Mouse (Mus musculus): Measurements from ENCODE around the gene Arl14ep. TPM values are rescaled to one million over a fixed set of nuclear protein-coding genes. Genes with fewer than 3 reads are reported as not detected.

The Arl14ep gene
- polyA plus RNA-seq, 1 experiment from 2014 or later, result 20.7 TPM

GRCm38 (mm10) chr2:106959380-106959779, 14.8 kb downstream of the Arl14ep start:
- DNase-seq (ENCODE audit: low spot score) (no peak), ATAC-seq (no peak)
- no peak for TF ChIP-seq EP300 (IDR thresholded peaks at IDR 0.05)
- no peak for TF ChIP-seq CTCF (IDR thresholded peaks at IDR 0.05)
- H3K9ac ChIP-seq (replicated peaks; ENCODE audit: low read depth), result no peak overlapping the region
- 81% methylated on average over 5 of the region's 5 CpGs for WGBS
- H3K36me3 ChIP-seq (ENCODE audit: insufficient read depth, low read length), result peaks cover 6% of the 10 kb centered on the region; the same call in 1 of the 2 replicates
- H3K4me1 ChIP-seq (ENCODE audit: insufficient read depth, low read depth, low read length), result no peaks in the 10 kb centered on the region
- H3K9me3 ChIP-seq (ENCODE audit: low read length), result no peaks in the 10 kb centered on the region
- H3K27ac ChIP-seq (ENCODE audit: low read length), result no peak overlapping the region
- H3K4me2 ChIP-seq (replicated peaks; ENCODE audit: low read depth, low read length), result no peak overlapping the region
- H3K27me3 ChIP-seq (replicated peaks; ENCODE audit: insufficient read depth, low read length), result no peaks in the 10 kb centered on the region
- no peak overlapping the region for H3K4me3 ChIP-seq (ENCODE audit: low read depth, low read length)

GRCm38 (mm10) chr2:106958916-106959315, 15.3 kb downstream of the Arl14ep start:
- no peaks in the 10 kb centered on the region for H3K27me3 ChIP-seq (replicated peaks; ENCODE audit: insufficient read depth, low read length)
- no peak overlapping the region for H3K27ac ChIP-seq (ENCODE audit: low read length)
- 76% methylated on average over 6 of the region's 6 CpGs for WGBS
- peaks cover 6% of the 10 kb centered on the region; the same call in 1 of the 2 replicates for H3K36me3 ChIP-seq (ENCODE audit: insufficient read depth, low read length)
- H3K9ac ChIP-seq (replicated peaks; ENCODE audit: low read depth), result no peak overlapping the region
- no peak overlapping the region for H3K4me2 ChIP-seq (replicated peaks; ENCODE audit: low read depth, low read length)
- no peak for ATAC-seq
- DNase-seq (ENCODE audit: low spot score), result no peak
- H3K4me1 ChIP-seq (ENCODE audit: insufficient read depth, low read depth, low read length), result no peaks in the 10 kb centered on the region
- TF ChIP-seq CTCF (IDR thresholded peaks at IDR 0.05), result no peak
- no peak for TF ChIP-seq EP300 (IDR thresholded peaks at IDR 0.05)
- H3K9me3 ChIP-seq (ENCODE audit: low read length), result no peaks in the 10 kb centered on the region
- no peak overlapping the region for H3K4me3 ChIP-seq (ENCODE audit: low read depth, low read length)

- TF ChIP-seq EP300 (IDR thresholded peaks at IDR 0.05) (no peak), CTCF (IDR thresholded peaks at IDR 0.05) (no peak)
- Histone ChIP-seq H3K9me3 (ENCODE audit: low read length) (no peaks in the 10 kb centered on the region), H3K4me2 (replicated peaks; ENCODE audit: low read depth, low read length) (no peak overlapping the region), H3K27me3 (replicated peaks; ENCODE audit: insufficient read depth, low read length) (no peaks in the 10 kb centered on the region), H3K36me3 (ENCODE audit: insufficient read depth, low read length) (no peaks in the 10 kb centered on the region), H3K4me3 (ENCODE audit: low read depth, low read length) (no peak overlapping the region), H3K27ac (ENCODE audit: low read length) (no peak overlapping the region), H3K4me1 (ENCODE audit: insufficient read depth, low read depth, low read length) (no peaks in the 10 kb centered on the region), H3K9ac (replicated peaks; ENCODE audit: low read depth) (no peak overlapping the region)
- WGBS, result 64% methylated on average over 6 of the region's 6 CpGs
- DNase-seq (ENCODE audit: low spot score) (no peak), ATAC-seq (no peak)
Measured at GRCm38 (mm10) chr2:106956146-106956545, 18.1 kb downstream of the Arl14ep start.

GRCm38 (mm10) chr2:106955621-106956020, 18.6 kb downstream of the Arl14ep start:
- TF ChIP-seq EP300 (IDR thresholded peaks at IDR 0.05) (no peak), CTCF (IDR thresholded peaks at IDR 0.05) (peak; percentile 90)
- no peaks in the 10 kb centered on the region for H3K27me3 ChIP-seq (replicated peaks; ENCODE audit: insufficient read depth, low read length)
- no peak overlapping the region for H3K4me3 ChIP-seq (ENCODE audit: low read depth, low read length)
- 10% methylated on average over 10 of the region's 10 CpGs for WGBS
- no peak overlapping the region for H3K4me2 ChIP-seq (replicated peaks; ENCODE audit: low read depth, low read length)
- no peaks in the 10 kb centered on the region for H3K36me3 ChIP-seq (ENCODE audit: insufficient read depth, low read length)
- peak; percentile 81 for DNase-seq (ENCODE audit: low spot score)
- no peak overlapping the region for H3K27ac ChIP-seq (ENCODE audit: low read length)
- no peak for ATAC-seq
- H3K9ac ChIP-seq (replicated peaks; ENCODE audit: low read depth), result no peak overlapping the region
- no peaks in the 10 kb centered on the region for H3K9me3 ChIP-seq (ENCODE audit: low read length)
- no peaks in the 10 kb centered on the region for H3K4me1 ChIP-seq (ENCODE audit: insufficient read depth, low read depth, low read length)

GRCm38 (mm10) chr2:106954975-106955374, 19.2 kb downstream of the Arl14ep start:
- TF ChIP-seq CTCF (IDR thresholded peaks at IDR 0.05), result no peak
- TF ChIP-seq EP300 (IDR thresholded peaks at IDR 0.05), result no peak
- Histone ChIP-seq H3K36me3 (ENCODE audit: insufficient read depth, low read length) (no peaks in the 10 kb centered on the region), H3K27ac (ENCODE audit: low read length) (no peak overlapping the region), H3K9me3 (ENCODE audit: low read length) (no peaks in the 10 kb centered on the region), H3K9ac (replicated peaks; ENCODE audit: low read depth) (no peak overlapping the region), H3K27me3 (replicated peaks; ENCODE audit: insufficient read depth, low read length) (no peaks in the 10 kb centered on the region), H3K4me1 (ENCODE audit: insufficient read depth, low read depth, low read length) (no peaks in the 10 kb centered on the region), H3K4me3 (ENCODE audit: low read depth, low read length) (no peak overlapping the region), H3K4me2 (replicated peaks; ENCODE audit: low read depth, low read length) (no peak overlapping the region)
- DNase-seq (ENCODE audit: low spot score) (no peak), ATAC-seq (no peak)
- 65% methylated on average over 6 of the region's 6 CpGs for whole genome bisulfite sequencing

- Histone ChIP-seq H3K9ac (replicated peaks; ENCODE audit: low read depth) (no peak overlapping the region), H3K4me2 (replicated peaks; ENCODE audit: low read depth, low read length) (no peak overlapping the region), H3K27ac (ENCODE audit: low read length) (no peak overlapping the region), H3K36me3 (ENCODE audit: insufficient read depth, low read length) (no peaks in the 10 kb centered on the region), H3K4me1 (ENCODE audit: insufficient read depth, low read depth, low read length) (no peaks in the 10 kb centered on the region), H3K9me3 (ENCODE audit: low read length) (no peaks in the 10 kb centered on the region), H3K27me3 (replicated peaks; ENCODE audit: insufficient read depth, low read length) (no peaks in the 10 kb centered on the region), H3K4me3 (ENCODE audit: low read depth, low read length) (no peak overlapping the region)
- TF ChIP-seq EP300 (IDR thresholded peaks at IDR 0.05) (no peak), CTCF (IDR thresholded peaks at IDR 0.05) (no peak)
- no peak for ATAC-seq
- 48% methylated on average over 1 of the region's 1 CpGs for WGBS
- DNase-seq (ENCODE audit: low spot score), result no peak
Measured at GRCm38 (mm10) chr2:106942451-106942850, 31.8 kb downstream of the Arl14ep start.

GRCm38 (mm10) chr2:106935681-106936080, 38.5 kb downstream of the Arl14ep start:
- Histone ChIP-seq H3K27me3 (replicated peaks; ENCODE audit: insufficient read depth, low read length) (no peaks in the 10 kb centered on the region), H3K4me1 (ENCODE audit: insufficient read depth, low read depth, low read length) (no peaks in the 10 kb centered on the region), H3K27ac (ENCODE audit: low read length) (no peak overlapping the region), H3K4me2 (replicated peaks; ENCODE audit: low read depth, low read length) (no peak overlapping the region), H3K36me3 (ENCODE audit: insufficient read depth, low read length) (no peaks in the 10 kb centered on the region), H3K4me3 (ENCODE audit: low read depth, low read length) (no peak overlapping the region), H3K9ac (replicated peaks; ENCODE audit: low read depth) (no peak overlapping the region), H3K9me3 (ENCODE audit: low read length) (no peaks in the 10 kb centered on the region)
- no peak for TF ChIP-seq EP300 (IDR thresholded peaks at IDR 0.05)
- TF ChIP-seq CTCF (IDR thresholded peaks at IDR 0.05), result no peak
- 86% methylated on average over 2 of the region's 2 CpGs for WGBS
- DNase-seq (ENCODE audit: low spot score) (no peak), ATAC-seq (no peak)
